Mouse (Mus musculus): Measurements from ENCODE around the gene Cpt2.

- TF ChIP-seq CTCF (IDR thresholded peaks at IDR 0.05; ENCODE audit: extremely low read depth, insufficient read depth, insufficient read length, insufficient replicate concordance) (no peak), POLR2A (IDR thresholded peaks at IDR 0.05; ENCODE audit: low read depth, low read length) (no peak)
These were observed 11.8 kb upstream of the Cpt2 start for GRCm38 (mm10) chr4:107935254-107935653.
